ENCODE assay signal across 19 mouse cellular contexts in genomic region chr8:47320707-47321106, GRCm38 (mm10).
"Had no signal": no experiment of that assay in that cellular context is flagged by ENCODE, and none has a peak within 500 bp of the region (broad histone marks: within the 10 kb centered on the region; RNA-seq: fewer than 3 reads in every experiment).

No protein-coding gene starts in this region.

- H3K4me3 ChIP-seq: liver, embryonic 12.5 days; myocyte; neural tube, embryonic 13.5 days; neural tube, embryonic 15.5 days; stomach, embryonic 15.5 days had no signal

- H3K27me3 ChIP-seq: liver, embryonic 12.5 days; neural tube, embryonic 13.5 days; neural tube, embryonic 15.5 days; stomach, embryonic 15.5 days had no signal

- ATAC-seq: liver, embryonic 12.5 days; midbrain, embryonic 16.5 days had no signal

- H3K9me3 ChIP-seq: liver, embryonic 12.5 days; neural tube, embryonic 13.5 days; neural tube, embryonic 15.5 days; stomach, embryonic 15.5 days had no signal

- DNase-seq: lung, adult 18-20 months; lung, postnatal 10 days; lung, postnatal 4 days; retina, postnatal 1 day; right cerebral cortex, adult 18-20 months; right cerebral cortex, postnatal 25 days; thymus, adult 2 months; thymus, postnatal 14 days; thymus, postnatal 36 days had no signal

- H3K27ac ChIP-seq: liver, embryonic 12.5 days; liver, embryonic 14.5 days; neural tube, embryonic 13.5 days; neural tube, embryonic 15.5 days; stomach, embryonic 15.5 days; stomach, postnatal 0 days had no signal

- H3K9ac ChIP-seq: liver, embryonic 12.5 days; liver, embryonic 14.5 days; lung, embryonic 14.5 days; neural tube, embryonic 13.5 days; neural tube, embryonic 15.5 days; stomach, embryonic 15.5 days had no signal

- H3K4me2 ChIP-seq: liver, embryonic 12.5 days; lung, embryonic 14.5 days; midbrain, embryonic 11.5 days; neural tube, embryonic 13.5 days; neural tube, embryonic 15.5 days; stomach, embryonic 15.5 days had no signal

- H3K36me3 ChIP-seq: liver, embryonic 12.5 days; neural tube, embryonic 13.5 days; neural tube, embryonic 15.5 days; stomach, embryonic 15.5 days had no signal

- H3K4me1 ChIP-seq: liver, embryonic 12.5 days; neural tube, embryonic 15.5 days had no signal
